Mouse (Mus musculus) MEL (cell line): Measurements from ENCODE around the gene Dennd2a. TPM values are rescaled to one million over a fixed set of nuclear protein-coding genes. Genes with fewer than 3 reads are reported as not detected.
A peak's percentile ranks its signal among the peaks of the same experiment; 100 is the strongest.

ENCODE experiments used
- DNase-seq: peaks from one replicate; pipeline ENCODE4 v3.0.0; 2011; ENCODE audit warnings: low read depth, low spot score
- H3K27ac ChIP-seq: 2 replicates; pipeline ENCODE4 v1.5.1; 2012; ENCODE audit warnings: low read depth, mild to moderate bottlenecking, control low read depth, low read length, moderate library complexity; ENCODE audit not compliant: control insufficient read depth
- H3K27me3 ChIP-seq, 2 experiments: fragments of 150-350 bp in 1 of 2; sonication (generic) in 1 of 2; 2 replicates each; pipeline ENCODE4 v1.6.1; 2012; ENCODE audit warnings: low read length in 2 of 2, mild to moderate bottlenecking in 2 of 2, improper control_type of control experiment in 1 of 2, moderate library complexity in 1 of 2; ENCODE audit not compliant: insufficient read depth in 2 of 2, control insufficient read depth in 1 of 2
- H3K36me3 ChIP-seq, 2 experiments: 2 replicates each; pipeline ENCODE4 v1.6.1; 2012 to 2014; ENCODE audit warnings: low read length in 2 of 2, improper control_type of control experiment in 1 of 2, inconsistent platforms in 1 of 2, mild to moderate bottlenecking in 1 of 2; ENCODE audit not compliant: insufficient read depth in 2 of 2, control insufficient read depth in 1 of 2
- H3K4me1 ChIP-seq, 2 experiments: fragments of 150-350 bp in 1 of 2; sonication (generic) in 1 of 2; 2 replicates each; pipeline ENCODE4 v1.6.1; 2012; ENCODE audit warnings: low read length in 2 of 2, improper control_type of control experiment in 1 of 2, mild to moderate bottlenecking in 1 of 2; ENCODE audit not compliant: insufficient read depth in 2 of 2, control insufficient read depth in 1 of 2
- H3K4me3 ChIP-seq, 2 experiments: fragments of 150-350 bp in 1 of 2; sonication (generic) in 1 of 2; 2 replicates each; pipeline ENCODE4 v1.5.1; 2012; ENCODE audit warnings: low read depth in 2 of 2, low read length in 2 of 2, mild to moderate bottlenecking in 2 of 2, moderate library complexity in 2 of 2, control low read depth in 1 of 2, improper control_type of control experiment in 1 of 2; ENCODE audit not compliant: control insufficient read depth in 1 of 2, insufficient read depth in 1 of 2
- H3K79me2 ChIP-seq: 2 replicates; pipeline ENCODE4 v1.6.1; 2012; ENCODE audit warnings: mild to moderate bottlenecking, low read length, moderate library complexity; ENCODE audit not compliant: control insufficient read depth, poor library complexity, insufficient read depth
- H3K9ac ChIP-seq: 2 replicates; pipeline ENCODE4 v1.6.1; 2012; ENCODE audit warnings: low read depth, mild to moderate bottlenecking, control low read depth, low read length, moderate library complexity; ENCODE audit not compliant: control insufficient read depth, poor library complexity, severe bottlenecking
- H3K9me3 ChIP-seq: fragments of 150-350 bp; sonication (generic); replicated peaks from 2 replicates; pipeline ENCODE4 v1.6.1; 2012; ENCODE audit warnings: mild to moderate bottlenecking, low read length, improper control_type of control experiment, moderate library complexity; ENCODE audit not compliant: insufficient read depth
- BHLHE40 ChIP-seq: IDR thresholded peaks from 2 replicates; pipeline ENCODE4 v1.6.1; 2012; ENCODE audit warnings: low read depth, mild to moderate bottlenecking, inconsistent platforms, low read length, improper control_type of control experiment, borderline replicate concordance
- CHD1 ChIP-seq: IDR thresholded peaks from 2 replicates; pipeline ENCODE4 v1.6.1; 2012; ENCODE audit warnings: low read depth, mild to moderate bottlenecking, inconsistent platforms, low read length, improper control_type of control experiment
- CHD2 ChIP-seq: IDR thresholded peaks from 2 replicates; pipeline ENCODE4 v1.6.1; 2011; ENCODE audit warnings: low read length, improper control_type of control experiment
- CTCF ChIP-seq, 3 experiments: IDR thresholded peaks in 2 of 3; conservative IDR thresholded peaks in 1 of 3; 2 replicates each; pipeline ENCODE4 v1.5.1; 2011 to 2012; ENCODE audit warnings: low read length in 3 of 3, low read depth in 2 of 3, mild to moderate bottlenecking in 2 of 3, improper control_type of control experiment in 1 of 3, inconsistent platforms in 1 of 3, mixed read lengths in 1 of 3, moderate library complexity in 1 of 3; ENCODE audit not compliant: control insufficient read depth in 1 of 3, insufficient read depth in 1 of 3, poor library complexity in 1 of 3, severe bottlenecking in 1 of 3
- E2F4 ChIP-seq: IDR thresholded peaks from 2 replicates; pipeline ENCODE4 v1.6.1; 2011; ENCODE audit warnings: low read depth, low read length, improper control_type of control experiment, borderline replicate concordance
- ELF1 ChIP-seq: IDR thresholded peaks from 2 replicates; pipeline ENCODE4 v1.6.1; 2014; ENCODE audit warnings: low read depth, mild to moderate bottlenecking, inconsistent platforms, low read length, improper control_type of control experiment, moderate library complexity
- EP300 ChIP-seq, 2 experiments: IDR thresholded peaks; 2 replicates each; pipeline ENCODE4 v1.6.1; 2011; ENCODE audit warnings: improper control_type of control experiment in 2 of 2, low read length in 2 of 2, low read depth in 1 of 2, mild to moderate bottlenecking in 1 of 2
- ETS1 ChIP-seq: IDR thresholded peaks from 2 replicates; pipeline ENCODE4 v1.6.1; 2012; ENCODE audit warnings: low read depth, mild to moderate bottlenecking, inconsistent platforms, low read length, improper control_type of control experiment, moderate library complexity
- GABPA ChIP-seq: IDR thresholded peaks from 2 replicates; pipeline ENCODE4 v1.6.1; 2012; ENCODE audit warnings: low read depth, mild to moderate bottlenecking, inconsistent platforms, low read length, improper control_type of control experiment, moderate library complexity
- GATA1 ChIP-seq: IDR thresholded peaks from 2 replicates; pipeline ENCODE4 v1.6.1; 2011; ENCODE audit warnings: low read depth, low read length, improper control_type of control experiment
- HCFC1 ChIP-seq: IDR thresholded peaks from 2 replicates; pipeline ENCODE4 v1.6.1; 2012; ENCODE audit warnings: low read depth, mild to moderate bottlenecking, inconsistent platforms, low read length, improper control_type of control experiment, moderate library complexity
- JUND ChIP-seq: IDR thresholded peaks from 2 replicates; pipeline ENCODE4 v1.6.1; 2011; ENCODE audit warnings: low read depth, mild to moderate bottlenecking, improper control_type of control experiment, low read length
- KAT2A ChIP-seq: conservative IDR thresholded peaks from 2 replicates; pipeline ENCODE4 v1.6.1; 2012; ENCODE audit warnings: low read depth, low read length, improper control_type of control experiment, inconsistent platforms
- MAFK ChIP-seq: IDR thresholded peaks from 2 replicates; pipeline ENCODE4 v1.6.1; 2011; ENCODE audit warnings: low read depth, mild to moderate bottlenecking, low read length, improper control_type of control experiment, borderline replicate concordance
- MAX ChIP-seq: IDR thresholded peaks from 2 replicates; pipeline ENCODE4 v1.6.1; 2011; ENCODE audit warnings: low read length, improper control_type of control experiment
- MAZ ChIP-seq: IDR thresholded peaks from 2 replicates; pipeline ENCODE4 v1.6.1; 2012; ENCODE audit warnings: low read depth, mild to moderate bottlenecking, inconsistent platforms, low read length, improper control_type of control experiment
- MEF2A ChIP-seq: IDR thresholded peaks from 2 replicates; pipeline ENCODE4 v1.6.1; 2014; ENCODE audit warnings: low read depth, mild to moderate bottlenecking, inconsistent platforms, low read length, improper control_type of control experiment; ENCODE audit not compliant: poor library complexity, insufficient replicate concordance, severe bottlenecking; ENCODE audit errors: extremely low read depth
- MXI1 ChIP-seq: IDR thresholded peaks from 2 replicates; pipeline ENCODE4 v1.6.1; 2011; ENCODE audit warnings: mild to moderate bottlenecking, low read depth, low read length, improper control_type of control experiment
- MYB ChIP-seq: IDR thresholded peaks from 2 replicates; pipeline ENCODE4 v1.6.1; 2011; ENCODE audit warnings: mild to moderate bottlenecking, low read depth, low read length, improper control_type of control experiment
- MYC ChIP-seq: IDR thresholded peaks from 2 replicates; pipeline ENCODE4 v1.6.1; 2011; ENCODE audit warnings: low read depth, mild to moderate bottlenecking, low read length, improper control_type of control experiment, moderate library complexity
- NELFE ChIP-seq: IDR thresholded peaks from 2 replicates; pipeline ENCODE4 v1.6.1; 2011; ENCODE audit warnings: low read depth, low read length, improper control_type of control experiment
- NRF1 ChIP-seq: IDR thresholded peaks from 2 replicates; pipeline ENCODE4 v1.6.1; 2014; ENCODE audit warnings: low read depth, mild to moderate bottlenecking, inconsistent platforms, low read length, improper control_type of control experiment, moderate library complexity; ENCODE audit not compliant: poor library complexity, insufficient read depth, severe bottlenecking
- POLR2A ChIP-seq, 2 experiments: IDR thresholded peaks; 2 replicates each; pipeline ENCODE4 v1.6.1; 2011 to 2012; ENCODE audit warnings: low read length in 2 of 2, mild to moderate bottlenecking in 2 of 2, control low read depth in 1 of 2, improper control_type of control experiment in 1 of 2, low read depth in 1 of 2, moderate library complexity in 1 of 2; ENCODE audit not compliant: control insufficient read depth in 1 of 2, insufficient read depth in 1 of 2, poor library complexity in 1 of 2
- POLR2AphosphoS2 ChIP-seq: IDR thresholded peaks from 2 replicates; pipeline ENCODE4 v1.6.1; 2011; ENCODE audit warnings: low read length, improper control_type of control experiment
- POLR2AphosphoS5 ChIP-seq: IDR thresholded peaks from 2 replicates; pipeline ENCODE4 v1.6.1; 2012; ENCODE audit warnings: low read depth, borderline replicate concordance, mild to moderate bottlenecking, inconsistent platforms, low read length, moderate library complexity, mixed read lengths
- RAD21 ChIP-seq: IDR thresholded peaks from 2 replicates; pipeline ENCODE4 v1.6.1; 2011; ENCODE audit warnings: mild to moderate bottlenecking, low read depth, low read length, improper control_type of control experiment
- RCOR1 ChIP-seq: IDR thresholded peaks from 2 replicates; pipeline ENCODE4 v1.6.1; 2012; ENCODE audit warnings: low read depth, mild to moderate bottlenecking, inconsistent platforms, low read length, improper control_type of control experiment
- SIN3A ChIP-seq: IDR thresholded peaks from 2 replicates; pipeline ENCODE4 v1.6.1; 2012; ENCODE audit warnings: low read length, improper control_type of control experiment, inconsistent platforms
- SMC3 ChIP-seq: IDR thresholded peaks from 2 replicates; pipeline ENCODE4 v1.6.1; 2011; ENCODE audit warnings: low read depth, low read length, improper control_type of control experiment
- TAL1 ChIP-seq: IDR thresholded peaks from 2 replicates; pipeline ENCODE4 v1.6.1; 2012; ENCODE audit warnings: mild to moderate bottlenecking, inconsistent platforms, low read length, moderate library complexity, mixed read lengths
- TCF12 ChIP-seq: IDR thresholded peaks from 2 replicates; pipeline ENCODE4 v1.6.1; 2014; ENCODE audit warnings: low read depth, mild to moderate bottlenecking, inconsistent platforms, low read length, improper control_type of control experiment, moderate library complexity
- UBTF ChIP-seq: IDR thresholded peaks from 2 replicates; pipeline ENCODE4 v1.6.1; 2012; ENCODE audit warnings: low read depth, mild to moderate bottlenecking, inconsistent platforms, low read length, improper control_type of control experiment, moderate library complexity, borderline replicate concordance; ENCODE audit not compliant: insufficient read depth
- USF1 ChIP-seq: IDR thresholded peaks from 2 replicates; pipeline ENCODE4 v1.6.1; 2014; ENCODE audit warnings: low read depth, mild to moderate bottlenecking, inconsistent platforms, low read length, improper control_type of control experiment, moderate library complexity
- USF2 ChIP-seq, 2 experiments: IDR thresholded peaks; 2 replicates each; pipeline ENCODE4 v1.6.1; 2011 to 2012; ENCODE audit warnings: improper control_type of control experiment in 2 of 2, low read length in 2 of 2, borderline replicate concordance in 1 of 2, inconsistent platforms in 1 of 2, low read depth in 1 of 2, mild to moderate bottlenecking in 1 of 2; ENCODE audit not compliant: insufficient read depth in 1 of 2
- ZC3H11A ChIP-seq: IDR thresholded peaks from 2 replicates; pipeline ENCODE4 v1.6.1; 2012; ENCODE audit warnings: low read depth, mild to moderate bottlenecking, inconsistent platforms, low read length, improper control_type of control experiment
- ZKSCAN1 ChIP-seq: IDR thresholded peaks from 2 replicates; pipeline ENCODE4 v1.6.1; 2012; ENCODE audit warnings: low read depth, mild to moderate bottlenecking, inconsistent platforms, low read length, improper control_type of control experiment, moderate library complexity
- ZMIZ1 ChIP-seq: IDR thresholded peaks from 2 replicates; pipeline ENCODE4 v1.6.1; 2012; ENCODE audit warnings: low read depth, mild to moderate bottlenecking, inconsistent platforms, low read length, improper control_type of control experiment, moderate library complexity
- ZNF384 ChIP-seq: IDR thresholded peaks from 2 replicates; pipeline ENCODE4 v1.6.1; 2012; ENCODE audit warnings: low read depth, mild to moderate bottlenecking, inconsistent platforms, low read length, improper control_type of control experiment
- polyA plus RNA-seq, 2 experiments: library from polyadenylated mRNA; stranded (reverse) in 1 of 2; unstranded in 1 of 2; fragments of >175 nt in 1 of 2; fragments of >200 nt in 1 of 2; gene quantifications; 2 replicates each; pipeline versions ENCODE4 v1.2.1 to v1.2.4; 2012; ENCODE audit warnings: low replicate concordance in 2 of 2, low read depth in 1 of 2; ENCODE audit not compliant: insufficient read length in 2 of 2, insufficient read depth in 1 of 2, missing spikeins in 1 of 2
- total RNA-seq: library from RNA; depleted of rRNA; stranded (reverse); fragments of 300-350 nt; gene quantifications from 2 replicates; pipeline ENCODE4 v1.2.3, GENCODE M21; 2012

Gene Dennd2a
- total and polyA plus RNA-seq, 3 experiments: 0.15 TPM; not detected in 2

DNA sequence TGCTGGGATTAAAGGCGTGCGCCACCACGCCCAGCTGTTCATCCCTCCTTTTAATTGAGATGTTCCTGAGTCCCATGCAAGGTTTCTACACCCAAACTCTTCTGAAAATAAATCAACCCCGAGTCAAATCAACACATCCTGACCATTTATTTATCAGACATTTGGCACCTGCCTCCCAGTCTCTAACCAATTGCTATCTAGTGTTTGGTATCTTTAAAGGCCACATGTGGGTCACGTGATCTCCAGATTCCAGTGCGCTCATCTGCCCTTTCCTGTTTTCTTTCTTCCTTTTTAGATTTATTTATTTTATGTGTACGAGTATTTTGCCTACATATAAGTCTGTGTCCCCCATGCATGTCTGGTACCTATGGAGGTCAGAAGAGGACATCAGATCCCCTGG lies 134.0 kb downstream of the Dennd2a start:
- Histone ChIP-seq H3K9ac (no peak overlapping the region), H3K36me3 (peaks cover 0 to 40% of the 10 kb centered on the region in 2 experiments; a peak in 2 of 4 replicates), H3K9me3 (no peaks in the 10 kb centered on the region), H3K4me1 (peaks cover 13 to 32% of the 10 kb centered on the region in 2 experiments), H3K27me3 (no peaks in the 10 kb centered on the region), H3K27ac (peak overlapping the region; percentile 16; the same call in 1 of the 2 replicates), H3K79me2 (peaks cover 7% of the 10 kb centered on the region), H3K4me3 (no peak overlapping the region)
- DNase-seq: peak; percentile 69
- TF ChIP-seq HCFC1: no peak
- no peak for TF ChIP-seq E2F4
- peak; percentile 49 to 84; a peak in 3 of 4 replicates for TF ChIP-seq USF2 (IDR thresholded peaks at IDR 0.05; ENCODE audit: borderline replicate concordance in 1 of 2, insufficient read depth in 1 of 2, low read depth in 1 of 2, low read length in 2 of 2)
- TF ChIP-seq GATA1: peak; percentile 78
- TF ChIP-seq POLR2A (IDR thresholded peaks at IDR 0.05; ENCODE audit: control insufficient read depth in 1 of 2, insufficient read depth in 1 of 2, low read depth in 1 of 2, low read length in 2 of 2, poor library complexity in 1 of 2): no peak
- no peak for TF ChIP-seq POLR2AphosphoS5
- no peak for TF ChIP-seq CTCF (IDR thresholded peaks at IDR 0.05 in 2 of 3, conservative IDR thresholded peaks at IDR 0.05 in 1 of 3; ENCODE audit: control insufficient read depth in 1 of 3, insufficient read depth in 1 of 3, low read depth in 2 of 3, low read length in 3 of 3, poor library complexity in 1 of 3, severe bottlenecking in 1 of 3)
- no peak for TF ChIP-seq ZMIZ1
- no peak for TF ChIP-seq MAFK
- peak; percentile 71 for TF ChIP-seq ETS1
- no peak for TF ChIP-seq JUND
- no peak for TF ChIP-seq ELF1
- TF ChIP-seq SIN3A: no peak
- no peak for TF ChIP-seq MAZ
- no peak for TF ChIP-seq SMC3
- peak; percentile 83 for TF ChIP-seq RCOR1
- no peak for TF ChIP-seq MYB
- no peak for TF ChIP-seq UBTF
- no peak for TF ChIP-seq CHD2
- TF ChIP-seq MYC: 0 out of 2 replicates have a peak, but pooled peaks have one; percentile 39
- no peak for TF ChIP-seq CHD1
- TF ChIP-seq ZNF384: no peak
- TF ChIP-seq NELFE: no peak
- peak; percentile 87 for TF ChIP-seq TCF12
- TF ChIP-seq TAL1: peak; percentile 77
- TF ChIP-seq EP300 (IDR thresholded peaks at IDR 0.05; ENCODE audit: low read depth in 1 of 2, low read length in 2 of 2): peak; percentile 71 to 84
- TF ChIP-seq NRF1: no peak
- TF ChIP-seq MAX: peak; percentile 87
- TF ChIP-seq GABPA: no peak
- TF ChIP-seq MEF2A: no peak
- no peak for TF ChIP-seq POLR2AphosphoS2
- no peak for TF ChIP-seq ZC3H11A
- no peak for TF ChIP-seq KAT2A
- TF ChIP-seq BHLHE40: peak; percentile 93
- peak; percentile 35; the same call in 1 of the 2 replicates for TF ChIP-seq MXI1
- peak; percentile 96 for TF ChIP-seq USF1
- TF ChIP-seq ZKSCAN1: no peak
- no peak for TF ChIP-seq RAD21
